Mouse (Mus musculus) lung, postnatal 0 days (tissue): ENCODE data around the gene Cmtm4.

Experiments
- CTCF ChIP-seq: IDR thresholded peaks from 2 replicates; pipeline ENCODE4 v1.5.1; 2016; ENCODE audit warnings: antibody characterized with exemption, mild to moderate bottlenecking
- EP300 ChIP-seq: IDR thresholded peaks from 2 replicates; pipeline ENCODE4 v1.6.1; 2016; ENCODE audit warnings: antibody characterized with exemption, mild to moderate bottlenecking, control low read depth

GRCm38 (mm10) chr8:104342426-104342825, 53.2 kb downstream of the Cmtm4 start:
- TF ChIP-seq CTCF = no peak
- TF ChIP-seq EP300 = no peak
